Mouse (Mus musculus) lung, postnatal 0 days (tissue): ENCODE measurements around the gene Rnf113a1. TPM values are rescaled to one million over a fixed set of nuclear protein-coding genes. Genes with fewer than 3 reads are reported as not detected.
"Not testable (repeated sequence)": the region's sequence is repeated elsewhere in the genome, so short reads cannot be mapped to it uniquely, and the experiment has no call there.

Experiments
- ATAC-seq: fragments of 200-750 bp; cut with Nextera tagmentation; 2 replicates; pipeline ENCODE4 v1.8.0; 2017; ENCODE audit warnings: moderate library complexity
- DNase-seq: peaks from one replicate; pipeline ENCODE4 v3.0.0-alpha.2; 2016; ENCODE audit warnings: low spot score
- H3K27ac ChIP-seq: fragments of 300-500 bp; sonication (generic); 2 replicates; pipeline ENCODE4 v1.5.1; 2014; ENCODE audit warnings: antibody characterized with exemption, mild to moderate bottlenecking, low read length, mixed read lengths
- H3K27me3 ChIP-seq: fragments of 300-500 bp; sonication (generic); replicated peaks from 2 replicates; pipeline ENCODE4 v1.6.1; 2014; ENCODE audit warnings: low read length, mixed read lengths; ENCODE audit not compliant: insufficient read depth
- H3K36me3 ChIP-seq: fragments of 300-500 bp; sonication (generic); 2 replicates; pipeline ENCODE4 v1.6.1; 2014; ENCODE audit warnings: low read length, mixed read lengths; ENCODE audit not compliant: insufficient read depth
- H3K4me1 ChIP-seq: fragments of 300-500 bp; sonication (generic); 2 replicates; pipeline ENCODE4 v1.6.1; 2014; ENCODE audit warnings: antibody characterized with exemption, low read depth, low read length, mixed read lengths; ENCODE audit not compliant: insufficient read depth
- H3K4me2 ChIP-seq: fragments of 300-500 bp; sonication (generic); replicated peaks from 2 replicates; pipeline ENCODE4 v1.6.1; 2014; ENCODE audit warnings: low read depth, mild to moderate bottlenecking, low read length, moderate library complexity, mixed read lengths
- H3K4me3 ChIP-seq: fragments of 300-500 bp; sonication (generic); 2 replicates; pipeline ENCODE4 v1.5.1; 2014; ENCODE audit warnings: low read depth, low read length
- H3K9ac ChIP-seq: fragments of 300-500 bp; sonication (generic); replicated peaks from 2 replicates; pipeline ENCODE4 v1.6.1; 2014; ENCODE audit warnings: low read depth, mild to moderate bottlenecking
- H3K9me3 ChIP-seq: fragments of 300-500 bp; sonication (generic); 2 replicates; pipeline ENCODE4 v1.6.1; 2016; ENCODE audit warnings: low read length, mixed read lengths
- CTCF ChIP-seq: IDR thresholded peaks from 2 replicates; pipeline ENCODE4 v1.5.1; 2016; ENCODE audit warnings: antibody characterized with exemption, mild to moderate bottlenecking
- EP300 ChIP-seq: IDR thresholded peaks from 2 replicates; pipeline ENCODE4 v1.6.1; 2016; ENCODE audit warnings: antibody characterized with exemption, mild to moderate bottlenecking, control low read depth
- WGBS: fragments of 180-500 bp; shearing (Covaris S2); extraction: QIAGEN DNeasy Blood & Tissue Kit; methylation state at CpG from one replicate; pipeline ENCODE4 v1.1.7; 2014; 5-methylcytosine and 5-hydroxymethylcytosine counted together
- polyA plus RNA-seq: library from polyadenylated mRNA; unstranded; fragments of >200 nt; fragmentation: Nextera tagmentation; extraction: Ambion mirVana; gene quantifications from 2 replicates; pipeline ENCODE4 v1.2.1, GENCODE M21; 2015

The Rnf113a1 gene
- polyA plus RNA-seq: 5.3 and 6.1 TPM in 2 replicates

DNA sequence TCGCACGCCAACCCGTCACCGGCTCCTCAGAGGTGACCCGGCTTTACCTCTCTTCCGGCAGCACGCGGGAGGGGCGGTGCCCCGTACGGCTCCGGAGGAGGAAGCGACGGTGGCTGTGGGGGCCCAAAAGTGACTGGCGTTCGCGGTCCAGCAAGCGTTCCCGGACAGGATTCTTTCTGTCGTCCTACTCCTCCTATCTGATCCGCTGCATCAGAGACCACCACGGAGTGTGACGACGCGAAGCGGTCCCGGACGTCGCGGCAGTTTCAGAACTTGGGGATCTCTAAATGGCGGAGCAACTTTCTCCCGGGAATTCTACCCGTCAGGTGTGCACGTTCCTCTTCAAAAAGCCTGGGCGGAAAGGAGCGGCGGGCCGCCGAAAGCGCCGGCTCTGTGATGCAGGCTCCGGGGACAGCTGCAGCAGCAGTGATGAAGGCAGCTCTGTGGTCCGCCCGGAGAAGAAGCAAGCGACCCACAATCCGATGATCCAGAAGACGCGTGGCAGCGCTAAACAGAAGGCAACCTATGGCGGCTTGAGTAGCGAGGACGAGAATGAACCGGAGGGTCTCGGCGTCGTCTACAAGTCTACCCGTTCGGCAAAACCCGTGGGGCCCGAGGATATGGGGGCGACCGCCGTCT, at the start of gene Rnf113a1, which contains the start of gene Ndufa1:
Rnf113a1 (plus strand) TSS at position 141 of the 639 bp plus-strand sequence.
Ndufa1 (minus strand) TSS at position 59 of the 639 bp plus-strand sequence.
- no peak for TF ChIP-seq EP300
- TF ChIP-seq CTCF: no peak
- ATAC-seq (peak; percentile 96), DNase-seq (peak; percentile 82)
- H3K36me3 ChIP-seq: no peaks in the 10 kb centered on the region
- H3K4me1 ChIP-seq: no peaks in the 10 kb centered on the region
- H3K9me3 ChIP-seq: no peaks in the 10 kb centered on the region
- peak within 1 kb of the TSS; percentile 61 for H3K4me2 ChIP-seq
- peak within 1 kb of the TSS; percentile 52 for H3K4me3 ChIP-seq
- 19% methylated on average over 63 of the region's 63 CpGs for WGBS
- peak within 1 kb of the TSS; percentile 32; the same call in 1 of the 2 replicates for H3K27ac ChIP-seq
- no peaks in the 10 kb centered on the region for H3K27me3 ChIP-seq
- H3K9ac ChIP-seq: peak within 1 kb of the TSS; percentile 23; the same call in 1 of the 2 replicates

DNA sequence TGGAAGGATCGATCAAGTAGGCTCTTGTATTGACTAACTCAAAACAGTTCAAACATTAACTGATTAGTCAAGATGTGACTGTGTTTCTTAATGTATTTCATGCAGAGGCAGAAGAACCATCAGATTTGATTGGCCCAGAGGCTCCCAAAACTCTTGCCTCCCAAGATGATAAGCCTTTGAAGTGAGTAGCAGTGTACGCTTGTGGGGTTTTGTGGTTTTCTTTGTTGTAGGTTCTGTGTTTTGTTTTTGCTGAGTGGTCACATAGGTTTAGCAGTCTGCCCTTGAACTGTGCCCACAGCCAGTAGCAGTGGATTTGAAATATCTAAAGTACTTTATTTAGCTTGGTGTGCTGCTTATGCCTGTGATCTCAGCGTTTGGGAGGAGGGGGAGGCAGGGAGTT, 49.3 kb upstream of the Rnf113a1 start:
- Histone ChIP-seq H3K27ac (no peak overlapping the region), H3K4me1 (no peaks in the 10 kb centered on the region), H3K27me3 (no peaks in the 10 kb centered on the region), H3K36me3 (0 out of 2 replicates have a peak, but pooled peaks cover 4% of the 10 kb centered on the region), H3K4me3 (no peak overlapping the region), H3K9ac (no peak overlapping the region), H3K9me3 (no peaks in the 10 kb centered on the region), H3K4me2 (no peak overlapping the region)
- DNase-seq: no peak
- TF ChIP-seq EP300 (no peak), CTCF (no peak)
- ATAC-seq: no peak
- WGBS: 79% methylated on average over 3 of the region's 3 CpGs

DNA sequence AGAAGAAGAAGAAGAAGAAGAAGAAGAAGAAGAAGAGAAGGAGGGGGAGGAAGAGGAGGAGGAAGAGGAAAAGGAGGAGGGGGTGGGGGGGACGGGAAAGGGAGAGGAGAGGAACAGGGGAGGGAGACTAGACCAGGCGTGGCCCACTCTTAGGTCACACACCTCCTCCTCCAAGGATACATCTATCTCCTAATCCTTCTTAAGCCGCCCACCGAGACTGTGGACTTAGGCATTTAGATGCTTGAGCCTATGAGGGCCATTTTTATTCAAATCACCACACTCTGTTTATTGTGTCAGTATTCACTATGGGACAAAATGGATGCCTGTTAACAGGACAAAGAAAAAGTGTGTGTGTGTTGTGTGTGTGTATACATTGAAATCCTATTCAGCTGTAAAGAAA, 46.5 kb upstream of the Rnf113a1 start:
- not testable (repeated sequence) for H3K9ac ChIP-seq, H3K36me3 ChIP-seq, H3K4me2 ChIP-seq, DNase-seq, ATAC-seq, H3K27ac ChIP-seq, H3K4me1 ChIP-seq, H3K9me3 ChIP-seq, H3K27me3 ChIP-seq, H3K4me3 ChIP-seq
- WGBS: no CpG with 5 or more reads among the region's 4 CpGs

DNA sequence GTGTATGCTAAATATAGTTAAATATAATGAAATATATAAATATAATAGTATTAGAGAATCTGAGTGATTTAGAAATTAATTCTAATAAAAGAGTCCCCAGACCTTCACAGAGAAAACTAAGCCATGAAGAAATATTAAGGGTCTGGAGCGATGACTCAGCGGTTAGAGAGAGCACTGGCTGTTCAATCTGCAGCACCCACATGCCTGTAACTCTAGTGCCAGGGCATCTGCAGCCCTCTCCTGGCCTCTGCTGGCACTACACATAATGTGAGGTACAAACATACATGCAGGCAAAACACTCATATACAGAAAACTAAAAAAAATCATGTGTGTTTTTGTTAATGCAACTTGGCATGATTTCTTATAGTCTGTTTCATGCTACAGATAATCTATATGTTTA, 46.1 kb upstream of the Rnf113a1 start:
- WGBS: 93% methylated on average over 2 of the region's 2 CpGs
- ATAC-seq (no peak), DNase-seq (peak; percentile 15)
- Histone ChIP-seq H3K27me3 (no peaks in the 10 kb centered on the region), H3K4me3 (no peak overlapping the region), H3K9ac (no peak overlapping the region), H3K36me3 (no peaks in the 10 kb centered on the region), H3K4me1 (no peaks in the 10 kb centered on the region), H3K9me3 (no peaks in the 10 kb centered on the region), H3K27ac (no peak overlapping the region), H3K4me2 (no peak overlapping the region)
- peak; percentile 51 for TF ChIP-seq CTCF
- no peak for TF ChIP-seq EP300

DNA sequence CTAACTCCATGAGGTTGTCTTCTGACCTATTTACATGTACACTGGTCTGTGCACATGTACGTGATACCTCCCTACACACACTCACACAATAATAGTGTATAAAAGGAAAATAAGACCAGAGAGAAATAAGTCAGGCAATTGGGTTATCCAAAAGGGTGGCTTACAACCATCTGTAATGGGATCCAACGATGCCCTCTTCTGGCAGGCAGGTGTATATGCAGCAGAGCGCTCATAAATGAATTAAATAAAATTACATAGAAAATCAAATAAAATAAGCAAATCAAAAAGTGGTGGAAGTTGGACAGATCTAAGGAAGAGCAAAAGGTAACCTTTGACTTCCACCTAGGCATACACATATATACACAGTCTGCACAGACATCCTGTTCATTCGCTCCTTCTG, 33.2 kb upstream of the Rnf113a1 start:
- ATAC-seq: no peak

DNA sequence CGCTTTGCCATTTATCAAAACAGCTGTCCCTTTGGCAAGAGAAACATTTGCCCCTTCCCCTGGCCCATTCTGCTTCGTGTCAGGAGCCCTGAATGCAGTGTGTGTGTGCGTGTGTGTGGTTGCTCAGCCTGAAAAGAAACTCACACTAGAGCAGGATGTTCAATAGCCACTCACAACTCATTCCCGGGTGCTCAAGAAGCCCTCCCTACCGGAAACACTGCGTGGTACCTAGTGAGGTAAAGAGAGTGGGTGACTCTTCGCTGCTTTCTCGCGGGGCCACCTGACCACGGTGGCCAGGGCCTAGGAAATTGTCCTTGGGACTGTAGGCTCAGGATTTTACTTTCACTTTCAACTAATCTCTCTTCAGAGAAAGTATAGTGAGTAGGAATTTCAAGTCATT, 29.9 kb upstream of the Rnf113a1 start:
- no peaks in the 10 kb centered on the region for H3K4me1 ChIP-seq
- 63% methylated on average over 8 of the region's 10 CpGs for WGBS

More for the DNA sequence above, 33.2 kb upstream of the Rnf113a1 start:
- no peaks in the 10 kb centered on the region for H3K4me1 ChIP-seq
- H3K4me3 ChIP-seq: no peak overlapping the region
- no peak overlapping the region for H3K27ac ChIP-seq
- no peak for TF ChIP-seq EP300
- peak; percentile 54 for TF ChIP-seq CTCF
- no peaks in the 10 kb centered on the region for H3K27me3 ChIP-seq
- no peak overlapping the region for H3K9ac ChIP-seq
- H3K9me3 ChIP-seq: no peaks in the 10 kb centered on the region
- no peak overlapping the region for H3K4me2 ChIP-seq
- 59% methylated on average over 4 of the region's 4 CpGs for WGBS
- peak; percentile 5 for DNase-seq
- H3K36me3 ChIP-seq: no peaks in the 10 kb centered on the region

More for the DNA sequence above, 29.9 kb upstream of the Rnf113a1 start:
- ATAC-seq: no peak
- Histone ChIP-seq H3K27me3 (no peaks in the 10 kb centered on the region), H3K9ac (no peak overlapping the region), H3K4me2 (no peak overlapping the region), H3K36me3 (no peaks in the 10 kb centered on the region), H3K4me3 (no peak overlapping the region), H3K27ac (no peak overlapping the region), H3K9me3 (no peaks in the 10 kb centered on the region)
- DNase-seq: no peak
- TF ChIP-seq CTCF: no peak
- TF ChIP-seq EP300: no peak
